Mouse (Mus musculus): Measurements from ENCODE around the gene Spon2.
A peak's percentile ranks its signal among the peaks of the same experiment; 100 is the strongest.

DNA sequence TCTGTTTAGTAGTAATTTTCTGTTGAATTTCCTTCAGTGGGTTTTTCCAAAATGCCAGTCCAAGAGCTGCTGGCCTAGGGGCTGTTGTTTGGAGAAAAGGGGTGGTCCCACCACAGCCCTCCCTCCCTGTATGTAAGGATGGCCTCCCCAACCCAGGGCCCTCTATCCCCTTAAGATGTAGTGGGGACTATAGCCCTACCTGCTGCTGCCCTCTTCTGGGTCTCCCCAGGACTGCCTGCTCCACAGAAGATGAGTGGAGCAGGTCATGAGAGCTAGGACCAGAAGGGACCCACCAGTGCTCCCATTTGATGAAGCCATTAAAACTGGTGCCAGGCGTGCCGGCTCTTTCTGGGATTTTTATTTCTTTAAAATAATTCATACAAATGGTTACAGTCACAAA, 29.1 kb upstream of the Spon2 start:
- TF ChIP-seq CTCF (IDR thresholded peaks at IDR 0.05; ENCODE audit: low read depth): peak; percentile 53
- TF ChIP-seq EP300 (IDR thresholded peaks at IDR 0.05; ENCODE audit: low read depth): no peak
